Mouse (Mus musculus): ENCODE data around the gene Abcc4.

GRCm38 (mm10) chr14:118566809-118567208 is 139.2 kb downstream of the Abcc4 start:
- TF ChIP-seq POLR2A (IDR thresholded peaks at IDR 0.05; ENCODE audit: control insufficient read depth, low read depth, low read length): no peak
- TF ChIP-seq CTCF (IDR thresholded peaks at IDR 0.05; ENCODE audit: control insufficient read depth, insufficient read depth, insufficient replicate concordance, low read depth, low read length): no peak

Measured in testis, adult 2 months (tissue).